Mouse (Mus musculus) brain, embryonic 14.5 days (tissue): ENCODE measurements around the gene 1700025B11Rik.
"Not testable (repeated sequence)": the region's sequence is repeated elsewhere in the genome, so short reads cannot be mapped to it uniquely, and the experiment has no call there.

ENCODE experiments used
- CTCF ChIP-seq: fragments of 200-500 bp; IDR thresholded peaks from 2 replicates; pipeline ENCODE4 v1.5.1; 2012; ENCODE audit warnings: inconsistent platforms, mild to moderate bottlenecking, moderate library complexity, borderline replicate concordance; ENCODE audit not compliant: insufficient read depth, insufficient read length; ENCODE audit errors: extremely low read depth
- POLR2A ChIP-seq: fragments of 200-500 bp; IDR thresholded peaks from 2 replicates; pipeline ENCODE4 v1.6.1; 2012; ENCODE audit warnings: mild to moderate bottlenecking, inconsistent platforms, borderline replicate concordance; ENCODE audit not compliant: poor library complexity, insufficient read depth, insufficient read length, severe bottlenecking; ENCODE audit errors: extremely low read depth

GRCm38 (mm10) chr15:77520596-77520995, 41.1 kb downstream of the 1700025B11Rik start:
- TF ChIP-seq CTCF, POLR2A: not testable (repeated sequence)
